ENCODE assay signal across 10 mouse cellular contexts in genomic region chr4:119667454-119667853, GRCm38 (mm10). TPM values are rescaled to one million over a fixed set of nuclear protein-coding genes. Genes with fewer than 3 reads are reported as not detected.
DNase-seq lines count a peak whose midpoint lies in the region; ATAC-seq and TF ChIP-seq lines count a peak whose summit lies in the region.
"Had no signal": no experiment of that assay in that cellular context is flagged by ENCODE, and none has a peak within 500 bp of the region (broad histone marks: within the 10 kb centered on the region; RNA-seq: fewer than 3 reads in every experiment).

No protein-coding gene starts in this region.

- no peak overlapping the region for H3K4me2 ChIP-seq in kidney, embryonic 16.5 days (replicated peaks; ENCODE audit: low read depth, low read length)
- H3K4me2 ChIP-seq in forebrain, embryonic 13.5 days, result no peak overlapping the region
- H3K4me2 ChIP-seq in kidney, embryonic 14.5 days (replicated peaks; ENCODE audit: low read depth, low read length), result no peak overlapping the region

- no peak for TF ChIP-seq POLR2A in kidney, adult 2 months (IDR thresholded peaks at IDR 0.05; ENCODE audit: low read depth, low read length)

- no peaks in the 10 kb centered on the region for H3K9me3 ChIP-seq in kidney, embryonic 16.5 days (ENCODE audit: low read length)
- H3K9me3 ChIP-seq in E14TG2a.4 (ENCODE audit: low read length), result no peaks in the 10 kb centered on the region
- H3K9me3 ChIP-seq in forebrain, embryonic 13.5 days (replicated peaks), result no peaks in the 10 kb centered on the region
- no peaks in the 10 kb centered on the region for H3K9me3 ChIP-seq in kidney, embryonic 14.5 days (ENCODE audit: control insufficient read depth, low read length)

- TF ChIP-seq CTCF in kidney, adult 2 months (conservative IDR thresholded peaks at IDR 0.05; ENCODE audit: insufficient read depth, insufficient read length, low read depth, low read length), result peak; percentile 91
- TF ChIP-seq CTCF in E14TG2a.4 (conservative IDR thresholded peaks at IDR 0.05; ENCODE audit: low read length), result peak; percentile 73

- peaks cover 9% of the 10 kb centered on the region; the same call in 1 of the 2 replicates for H3K4me1 ChIP-seq in kidney, adult 2 months (ENCODE audit: control insufficient read depth, insufficient read depth, low read length)
- H3K4me1 ChIP-seq in kidney, embryonic 16.5 days (ENCODE audit: insufficient read depth, low read length), result 0 out of 2 replicates have a peak, but pooled peaks cover 4% of the 10 kb centered on the region
- H3K4me1 ChIP-seq in E14TG2a.4 (replicated peaks; ENCODE audit: low read depth, low read length), result peaks cover 10% of the 10 kb centered on the region
- H3K4me1 ChIP-seq in forebrain, embryonic 13.5 days, result peaks cover 21% of the 10 kb centered on the region
- H3K4me1 ChIP-seq in kidney, embryonic 14.5 days (ENCODE audit: control insufficient read depth, insufficient read depth, low read length), result no peaks in the 10 kb centered on the region

- peak; percentile 57 for DNase-seq in kidney, adult 2 months
- peak; percentile 68 for DNase-seq in adrenal gland, postnatal 10 days
- DNase-seq in natural killer cell, adult 2 months (ENCODE audit: low spot score in 2 of 2), result peak; percentile 19 to 38
- DNase-seq in right cerebral cortex, postnatal 4 days, result no peak

- H3K36me3 ChIP-seq in kidney, adult 2 months (ENCODE audit: control insufficient read depth, insufficient read depth, low read length), result no peaks in the 10 kb centered on the region
- H3K36me3 ChIP-seq in kidney, embryonic 16.5 days (ENCODE audit: insufficient read depth, low read length), result no peaks in the 10 kb centered on the region
- H3K36me3 ChIP-seq in E14TG2a.4 (ENCODE audit: insufficient read depth, low read length), result no peaks in the 10 kb centered on the region
- H3K36me3 ChIP-seq in forebrain, embryonic 13.5 days (ENCODE audit: poor library complexity, severe bottlenecking), result no peaks in the 10 kb centered on the region
- no peaks in the 10 kb centered on the region for H3K36me3 ChIP-seq in kidney, embryonic 14.5 days (ENCODE audit: control insufficient read depth, insufficient read depth, low read length)

- H3K27me3 ChIP-seq in kidney, adult 2 months (replicated peaks; ENCODE audit: control insufficient read depth, insufficient read depth, low read length), result no peaks in the 10 kb centered on the region
- no peaks in the 10 kb centered on the region for H3K27me3 ChIP-seq in kidney, embryonic 16.5 days (ENCODE audit: insufficient read depth, low read length)
- peaks cover 12% of the 10 kb centered on the region for H3K27me3 ChIP-seq in E14TG2a.4 (ENCODE audit: insufficient read depth, low read length)
- H3K27me3 ChIP-seq in forebrain, embryonic 13.5 days, result no peaks in the 10 kb centered on the region
- H3K27me3 ChIP-seq in kidney, embryonic 14.5 days (ENCODE audit: control insufficient read depth, insufficient read depth, low read length), result no peaks in the 10 kb centered on the region

- H3K9ac ChIP-seq in kidney, embryonic 16.5 days (replicated peaks; ENCODE audit: low read length), result no peak overlapping the region
- H3K9ac ChIP-seq in forebrain, embryonic 13.5 days, result no peak overlapping the region
- H3K9ac ChIP-seq in kidney, embryonic 14.5 days (ENCODE audit: low read depth, low read length), result no peak overlapping the region

- no peak overlapping the region for H3K27ac ChIP-seq in kidney, adult 2 months (ENCODE audit: insufficient read depth, low read depth, low read length)
- H3K27ac ChIP-seq in kidney, embryonic 16.5 days (ENCODE audit: low read length), result no peak overlapping the region
- H3K27ac ChIP-seq in forebrain, embryonic 13.5 days, result no peak overlapping the region
- H3K27ac ChIP-seq in kidney, embryonic 14.5 days (ENCODE audit: low read depth, low read length), result no peak overlapping the region

- WGBS in kidney, adult 2 months, result 24% methylated on average over 5 of the region's 5 CpGs
- 34% methylated on average over 5 of the region's 5 CpGs for WGBS in kidney, embryonic 16.5 days
- WGBS in forebrain, embryonic 13.5 days, result 18% methylated on average over 5 of the region's 5 CpGs
- WGBS in kidney, embryonic 14.5 days, result 24% methylated on average over 5 of the region's 5 CpGs

- no peak for ATAC-seq in kidney, embryonic 16.5 days (ENCODE audit: low FRiP score, low TSS enrichment)
- peak; percentile 31; the same call in 1 of the 2 replicates for ATAC-seq in forebrain, embryonic 13.5 days
- 0 out of 2 replicates have a peak, but pooled peaks have one; percentile 13 for ATAC-seq in kidney, embryonic 14.5 days (ENCODE audit: low FRiP score, low TSS enrichment)

- H3K4me3 ChIP-seq in kidney, adult 2 months (ENCODE audit: insufficient read depth, low read depth, low read length), result no peak overlapping the region
- H3K4me3 ChIP-seq in kidney, embryonic 16.5 days (ENCODE audit: low read length), result no peak overlapping the region
- no peak overlapping the region for H3K4me3 ChIP-seq in E14TG2a.4 (replicated peaks; ENCODE audit: low read length)
- no peak overlapping the region for H3K4me3 ChIP-seq in forebrain, embryonic 13.5 days
- no peak overlapping the region for H3K4me3 ChIP-seq in kidney, embryonic 14.5 days (ENCODE audit: low read length)

RNA-seq across cellular contexts. Expression of gene Guca2b, which starts 8.7 kb away (rescaled TPM):
- polyA plus RNA-seq in kidney, adult 2 months (2012; rRNA removed), result 819 and 823 TPM in 2 replicates
- polyA plus RNA-seq in kidney, embryonic 16.5 days (2015; fragmentation: Nextera tagmentation; extraction: Ambion mirVana), result 4.1 and 6.0 TPM in 2 replicates
- not detected for total RNA-seq in adrenal gland, postnatal 10 days (2021)
- not detected in 2 replicates for polyA plus RNA-seq in forebrain, embryonic 13.5 days (2015; fragmentation: Nextera tagmentation; extraction: Ambion mirVana)
- 1.3 and 1.8 TPM in 2 replicates for polyA plus RNA-seq in kidney, embryonic 14.5 days (2014; fragmentation: Nextera tagmentation; extraction: Ambion mirVana)
- polyA plus RNA-seq: embryonic facial prominence, embryonic 14.5 days; lung, embryonic 16.5 days had no signal

RNA-seq across cellular contexts. Expression of gene Guca2a, which starts 29.9 kb away (rescaled TPM):
- 13.1 and 14.8 TPM in 2 replicates for polyA plus RNA-seq in kidney, adult 2 months (2012; rRNA removed)
- polyA plus RNA-seq in kidney, embryonic 16.5 days (2015; fragmentation: Nextera tagmentation; extraction: Ambion mirVana), result 11.4 and 13.4 TPM in 2 replicates
- not detected for total RNA-seq in adrenal gland, postnatal 10 days (2021)
- polyA plus RNA-seq in forebrain, embryonic 13.5 days (2015; fragmentation: Nextera tagmentation; extraction: Ambion mirVana), result not detected in 2 replicates
- 4.1 and 5.0 TPM in 2 replicates for polyA plus RNA-seq in kidney, embryonic 14.5 days (2014; fragmentation: Nextera tagmentation; extraction: Ambion mirVana)
- polyA plus RNA-seq: embryonic facial prominence, embryonic 14.5 days had no signal

Comparison
In these comparisons a context has a peak if more than half of its experiments do, and no peak if none do; other contexts are left out.
1. RNA of gene Guca2b, which starts 8.7 kb away (polyA plus RNA-seq): 819 to 823 TPM in kidney, adult 2 months; 4.1 to 6.0 TPM in kidney, embryonic 16.5 days, 1.3 to 1.8 TPM in kidney, embryonic 14.5 days and not detected in forebrain, embryonic 13.5 days; every median in the first group is over 100 times any median in the second.